Comparison of ENCODE assay signal across 8 mouse cellular contexts in genomic region chr5:121477680-121478079, GRCm38 (mm10). TPM values are rescaled to one million over a fixed set of nuclear protein-coding genes. Genes with fewer than 3 reads are reported as not detected.
DNase-seq lines count a peak whose midpoint lies in the region; ATAC-seq and TF ChIP-seq lines count a peak whose summit lies in the region.
"Had no signal": no experiment of that assay in that cellular context is flagged by ENCODE, and none has a peak within 500 bp of the region (broad histone marks: within the 10 kb centered on the region; RNA-seq: fewer than 3 reads in every experiment).

No protein-coding gene starts in this region.

- no peak overlapping the region for H3K4me2 ChIP-seq in limb, embryonic 12.5 days
- H3K4me2 ChIP-seq: lung, embryonic 15.5 days had no signal

- no peak overlapping the region for H3K27ac ChIP-seq in kidney, adult 2 months (ENCODE audit: insufficient read depth, low read depth, low read length)
- H3K27ac ChIP-seq in limb, embryonic 12.5 days = no peak overlapping the region
- H3K27ac ChIP-seq: lung, embryonic 15.5 days had no signal

- H3K9ac ChIP-seq in limb, embryonic 12.5 days (replicated peaks) = no peak overlapping the region
- H3K9ac ChIP-seq: lung, embryonic 15.5 days had no signal

- no peak overlapping the region for H3K4me3 ChIP-seq in kidney, adult 2 months (ENCODE audit: insufficient read depth, low read depth, low read length)
- H3K4me3 ChIP-seq in limb, embryonic 12.5 days (replicated peaks) = no peak overlapping the region
- H3K4me3 ChIP-seq: lung, embryonic 15.5 days had no signal

- H3K9me3 ChIP-seq in limb, embryonic 12.5 days = no peaks in the 10 kb centered on the region
- H3K9me3 ChIP-seq: lung, embryonic 15.5 days had no signal

- TF ChIP-seq CTCF in kidney, adult 2 months (conservative IDR thresholded peaks at IDR 0.05; ENCODE audit: insufficient read depth, insufficient read length, low read depth, low read length) = 0 out of 2 replicates have a peak, but pooled peaks have one; percentile 17

- DNase-seq in kidney, adult 2 months = peak; percentile 77
- DNase-seq in kidney, adult 18-20 months = no peak
- peak; percentile 17 for DNase-seq in urinary bladder, postnatal 14 days (ENCODE audit: low spot score)
- no peak for DNase-seq in urinary bladder, adult 18-20 months (ENCODE audit: low spot score in 2 of 2)
- peak; percentile 12 for DNase-seq in cerebellum, adult 9-11 months
- DNase-seq in telencephalon, adult 2 months (ENCODE audit: low read depth, low spot score) = peak; percentile 50

- TF ChIP-seq POLR2A in kidney, adult 2 months (IDR thresholded peaks at IDR 0.05; ENCODE audit: low read depth, low read length) = no peak

- 30% methylated on average over 3 of the region's 3 CpGs for WGBS in kidney, adult 2 months
- WGBS in limb, embryonic 12.5 days = 43% methylated on average over 3 of the region's 3 CpGs

- H3K4me1 ChIP-seq in kidney, adult 2 months (ENCODE audit: control insufficient read depth, insufficient read depth, low read length) = no peaks in the 10 kb centered on the region; the same call in 1 of the 2 replicates
- H3K4me1 ChIP-seq in limb, embryonic 12.5 days (replicated peaks) = no peaks in the 10 kb centered on the region
- H3K4me1 ChIP-seq: lung, embryonic 15.5 days had no signal

- no peaks in the 10 kb centered on the region; the same call in 1 of the 2 replicates for H3K36me3 ChIP-seq in kidney, adult 2 months (ENCODE audit: control insufficient read depth, insufficient read depth, low read length)
- no peaks in the 10 kb centered on the region for H3K36me3 ChIP-seq in limb, embryonic 12.5 days
- H3K36me3 ChIP-seq: lung, embryonic 15.5 days had no signal

- ATAC-seq in limb, embryonic 12.5 days (ENCODE audit: insufficient number of reproducible peaks, insufficient read depth, low FRiP score, low TSS enrichment, low read depth) = peak; percentile 20; the same call in 1 of the 2 replicates

- H3K27me3 ChIP-seq in kidney, adult 2 months (replicated peaks; ENCODE audit: control insufficient read depth, insufficient read depth, low read length) = no peaks in the 10 kb centered on the region
- H3K27me3 ChIP-seq in limb, embryonic 12.5 days = no peaks in the 10 kb centered on the region
- H3K27me3 ChIP-seq: lung, embryonic 15.5 days had no signal

RNA-seq across cellular contexts. Expression of gene Erp29, which starts 25.4 kb away (rescaled TPM):
- polyA plus RNA-seq in kidney, adult 2 months (2012; rRNA removed) = 56.7 and 77.8 TPM in 2 replicates
- polyA plus RNA-seq in limb, embryonic 12.5 days (2016; fragmentation: Nextera tagmentation; extraction: Ambion mirVana) = 115 and 118 TPM in 2 replicates

RNA-seq across cellular contexts. Expression of gene Adam1b, which starts 25.6 kb away (rescaled TPM):
- not detected in 2 replicates for polyA plus RNA-seq in kidney, adult 2 months (2012; rRNA removed)
- polyA plus RNA-seq in limb, embryonic 12.5 days (2016; fragmentation: Nextera tagmentation; extraction: Ambion mirVana) = 0.06 TPM in 1 of 2 replicates, not detected in the other
- polyA plus RNA-seq: lung, embryonic 15.5 days had no signal

RNA-seq across cellular contexts. Expression of gene Tmem116, which starts 26.0 kb away (rescaled TPM):
- polyA plus RNA-seq in kidney, adult 2 months (2012; rRNA removed) = 147 and 171 TPM in 2 replicates
- polyA plus RNA-seq in limb, embryonic 12.5 days (2016; fragmentation: Nextera tagmentation; extraction: Ambion mirVana) = 0.81 and 2.3 TPM in 2 replicates

Comparison
In these comparisons a context has a peak if more than half of its experiments do, and no peak if none do; other contexts are left out.
1. DNase-seq: peak in kidney, adult 2 months (single experiment), urinary bladder, postnatal 14 days (single experiment), cerebellum, adult 9-11 months (single experiment) and telencephalon, adult 2 months (single experiment); none in kidney, adult 18-20 months (single experiment) and urinary bladder, adult 18-20 months (0 of 2).
2. RNA of gene Tmem116, which starts 26.0 kb away (polyA plus RNA-seq): 147 to 171 TPM in kidney, adult 2 months; 0.81 to 2.3 TPM in limb, embryonic 12.5 days; every median in the first group is over 10 times any median in the second.